Mouse (Mus musculus) cerebellum, adult 8-10 months (tissue): ENCODE measurements around the gene Tm4sf5.
A peak's percentile ranks its signal among the peaks of the same experiment; 100 is the strongest.
"Not testable (repeated sequence)": the region's sequence is repeated elsewhere in the genome, so short reads cannot be mapped to it uniquely, and the experiment has no call there.

Source experiments
- DNase-seq: peaks from one replicate; pipeline ENCODE4 v3.0.0; 2022

Gene Tm4sf5

GRCm38 (mm10) chr11:70504970-70505369, at the start of gene Tm4sf5:
Tm4sf5 (plus strand) TSS chr11:70505244.
- DNase-seq = no peak

DNA sequence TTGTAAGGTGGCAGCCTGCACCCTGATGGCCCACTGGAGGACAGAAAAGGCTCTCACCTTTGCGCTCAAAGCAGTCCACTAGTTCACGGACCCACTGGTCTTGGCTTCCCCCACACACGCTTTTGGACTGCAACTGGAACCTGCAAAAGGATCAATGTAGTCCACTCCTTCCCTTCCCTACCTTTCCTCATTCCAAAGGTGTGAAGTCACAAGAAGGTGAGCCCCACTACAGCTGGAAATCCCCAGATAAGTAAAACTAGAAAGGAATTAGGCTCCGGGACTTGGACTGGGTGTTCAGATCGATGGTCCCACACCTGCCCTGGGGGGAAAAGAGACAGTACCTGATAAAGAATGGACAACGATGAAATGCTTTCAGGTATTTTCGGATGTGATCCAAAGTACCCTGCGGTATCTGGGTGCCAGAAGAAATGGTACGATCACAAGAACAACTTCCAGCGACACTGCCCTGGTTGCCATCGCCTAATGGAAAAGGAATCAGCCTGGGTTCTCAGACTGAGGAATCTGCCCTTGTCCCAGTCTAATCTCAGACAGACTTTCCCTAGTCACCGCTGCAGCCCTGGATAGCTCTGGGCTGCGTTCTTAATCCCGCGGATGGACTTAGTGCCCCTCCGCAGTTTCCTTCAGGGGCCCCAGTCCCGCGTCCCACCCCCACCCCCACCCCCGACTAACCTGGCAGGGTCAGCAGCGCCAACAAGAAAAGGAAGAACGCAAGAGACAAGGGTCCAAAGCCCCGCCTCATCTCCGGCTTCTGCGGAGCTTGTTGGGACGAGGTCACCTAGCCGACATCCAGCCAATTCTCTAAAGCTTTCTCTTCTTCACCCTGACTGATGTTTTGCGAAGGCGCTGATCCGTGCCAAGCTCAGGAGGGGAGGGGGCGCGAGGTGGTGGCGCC, 46.1 kb upstream of the Tm4sf5 start, which contains the start of gene Zmynd15:
Gene Zmynd15 (plus strand): TSS at position 746 of the 913 bp plus-strand sequence.
- DNase-seq = no peak

DNA sequence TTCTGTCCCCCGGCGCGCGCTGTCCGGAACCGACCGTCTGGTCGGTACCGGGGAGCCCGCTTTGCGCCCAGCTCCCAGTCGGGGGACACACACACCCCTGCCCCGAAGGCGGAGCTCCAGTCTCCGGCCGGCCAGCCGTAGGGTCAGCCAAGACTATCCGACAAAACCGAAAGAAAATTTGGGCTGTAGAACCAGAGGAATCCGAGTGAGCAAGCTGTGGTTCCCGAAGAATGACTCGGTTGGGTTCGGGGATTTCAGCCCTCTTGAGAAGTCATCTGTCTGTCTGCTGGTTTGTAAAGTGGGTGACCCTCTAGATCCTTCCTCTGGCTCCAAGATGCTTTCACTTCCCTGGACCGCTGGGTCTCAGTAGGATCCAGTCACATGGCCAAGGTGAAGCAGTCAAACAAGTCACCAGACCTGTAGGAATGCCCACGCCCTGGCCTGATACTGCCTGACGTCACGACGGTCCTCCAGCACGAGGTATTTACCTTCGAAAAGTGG, 45.4 kb upstream of the Tm4sf5 start, which contains the start of gene Cxcl16:
Gene Cxcl16 (minus strand): TSS at position 384 of the 501 bp plus-strand sequence.
- no peak for DNase-seq

GRCm38 (mm10) chr11:70463970-70464369, 41.1 kb upstream of the Tm4sf5 start:
- DNase-seq = no peak

DNA sequence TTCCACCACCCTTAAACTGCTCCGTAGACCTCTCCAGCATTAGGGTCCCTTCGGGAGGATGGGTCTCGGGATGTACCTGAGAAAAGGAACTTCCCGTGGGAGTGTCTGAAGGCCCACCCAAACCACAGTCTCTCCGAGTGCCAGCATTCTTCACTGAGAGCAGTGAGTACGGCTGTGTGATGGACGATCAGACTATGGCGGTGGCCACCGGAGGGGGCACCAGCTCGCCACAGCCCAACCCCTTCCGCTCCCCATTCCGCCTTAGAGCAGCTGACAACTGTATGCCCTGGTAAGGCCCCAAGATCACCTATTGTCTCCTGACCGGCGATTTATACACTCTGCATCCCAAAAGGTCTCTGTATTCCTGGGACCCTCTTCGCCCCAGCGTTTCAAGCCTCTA, 39.8 kb upstream of the Tm4sf5 start:
- DNase-seq = no peak

- DNase-seq = no peak
Measured at GRCm38 (mm10) chr11:70465824-70466223, 39.2 kb upstream of the Tm4sf5 start.

DNA sequence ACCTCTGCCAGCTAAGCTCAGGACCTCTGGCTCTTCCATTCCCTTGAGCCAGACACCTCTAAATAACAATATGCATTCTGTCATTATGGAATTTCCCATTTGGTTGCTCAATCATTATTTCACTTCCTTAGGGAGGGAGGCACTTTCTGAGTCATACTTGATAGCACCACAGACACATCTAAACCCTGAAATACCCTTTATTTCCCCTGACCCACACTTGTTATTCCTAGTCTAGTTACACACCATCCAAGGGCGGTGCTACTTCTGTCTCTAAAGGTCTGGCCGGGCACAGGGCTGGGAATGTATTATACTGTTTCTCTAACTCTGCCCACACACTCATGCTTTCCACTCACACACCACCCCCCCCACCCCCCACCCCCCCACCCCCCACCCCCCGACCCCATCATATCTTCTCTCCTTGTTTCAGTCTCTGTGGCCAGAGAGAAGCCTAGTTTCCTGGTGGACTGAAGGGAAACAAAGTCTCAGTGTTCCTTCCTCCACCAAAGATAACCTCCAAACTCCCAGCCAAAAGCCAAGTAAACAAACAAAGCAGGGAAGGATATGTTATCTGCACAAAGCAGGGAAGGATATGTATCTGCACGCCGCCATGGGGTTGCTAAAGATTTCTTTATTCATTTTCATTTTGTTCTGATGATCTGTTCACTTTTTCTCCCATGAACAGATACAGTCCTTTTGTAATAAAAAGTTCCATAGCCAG, 37.0 kb upstream of the Tm4sf5 start:
- DNase-seq = no peak

GRCm38 (mm10) chr11:70469764-70470163, 35.3 kb upstream of the Tm4sf5 start:
- DNase-seq = no peak

- DNase-seq = no peak
Measured at GRCm38 (mm10) chr11:70472716-70473115, 32.3 kb upstream of the Tm4sf5 start.

DNA sequence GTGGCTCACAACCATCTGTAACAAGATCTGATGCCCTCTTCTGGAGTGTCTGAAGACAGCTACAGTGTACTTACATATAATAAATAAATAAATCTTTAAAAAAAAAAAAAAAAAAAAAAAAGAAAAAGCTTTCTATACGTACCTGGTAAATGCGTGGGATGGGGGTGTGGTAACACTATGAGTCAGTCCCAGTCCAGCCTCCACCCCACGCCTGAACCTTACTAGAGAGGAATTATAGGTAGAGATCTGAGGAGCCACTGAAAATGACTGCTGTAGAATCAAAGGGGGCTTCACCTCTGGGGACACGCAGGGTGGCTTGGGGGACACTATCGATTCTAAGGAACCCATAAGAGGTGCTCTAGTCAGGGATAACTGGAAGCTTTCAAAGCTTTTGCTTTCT, 31.8 kb upstream of the Tm4sf5 start:
- not testable (repeated sequence) for DNase-seq

- DNase-seq = no peak
Measured at GRCm38 (mm10) chr11:70474872-70475534, 30.0 kb upstream of the Tm4sf5 start.

DNA sequence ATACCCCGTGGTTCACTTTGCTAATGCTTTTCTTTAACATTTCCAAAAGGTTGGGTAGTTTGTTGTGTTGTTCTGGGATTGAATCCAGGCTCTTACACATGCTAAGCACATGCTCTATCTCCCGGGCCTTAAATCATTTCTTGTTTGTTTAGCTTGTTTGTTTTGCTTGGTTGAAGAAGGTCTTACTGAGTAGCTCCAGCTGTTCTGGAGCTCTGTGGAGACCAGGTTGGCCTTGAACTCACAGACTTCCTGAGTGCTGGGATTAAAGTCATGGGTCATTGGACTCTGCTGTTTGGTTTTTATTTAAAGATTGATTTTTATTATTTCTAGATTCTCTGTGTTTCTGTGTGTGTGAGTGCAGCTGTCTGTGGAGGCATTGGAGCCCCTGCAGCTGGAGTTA, 19.5 kb upstream of the Tm4sf5 start:
- no peak for DNase-seq

DNA sequence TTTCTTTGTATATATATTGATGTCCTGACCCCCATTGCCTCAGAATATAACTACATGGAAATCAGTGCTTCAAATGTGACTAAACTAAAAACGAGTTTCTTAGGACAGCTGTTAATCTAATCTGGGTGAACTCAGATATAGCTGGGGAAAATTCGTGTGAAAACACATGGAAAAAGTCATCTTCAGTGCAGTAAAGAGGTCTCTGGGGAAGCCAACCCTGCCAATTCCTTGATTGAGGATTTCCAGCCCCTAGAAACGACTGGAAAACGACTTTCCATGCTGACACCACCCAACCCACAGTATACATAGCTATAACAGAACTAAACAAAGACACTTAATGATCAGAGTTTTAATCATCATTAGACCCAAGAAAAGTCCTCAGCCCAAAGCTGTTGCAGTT, 17.2 kb upstream of the Tm4sf5 start:
- no peak for DNase-seq

- DNase-seq = no peak
Measured at GRCm38 (mm10) chr11:70489138-70489537, 15.9 kb upstream of the Tm4sf5 start.

- no peak for DNase-seq
Measured at GRCm38 (mm10) chr11:70489684-70490083, 15.4 kb upstream of the Tm4sf5 start.

- DNase-seq = no peak
Measured at GRCm38 (mm10) chr11:70499566-70500475, 5.2 kb upstream of the Tm4sf5 start.

DNA sequence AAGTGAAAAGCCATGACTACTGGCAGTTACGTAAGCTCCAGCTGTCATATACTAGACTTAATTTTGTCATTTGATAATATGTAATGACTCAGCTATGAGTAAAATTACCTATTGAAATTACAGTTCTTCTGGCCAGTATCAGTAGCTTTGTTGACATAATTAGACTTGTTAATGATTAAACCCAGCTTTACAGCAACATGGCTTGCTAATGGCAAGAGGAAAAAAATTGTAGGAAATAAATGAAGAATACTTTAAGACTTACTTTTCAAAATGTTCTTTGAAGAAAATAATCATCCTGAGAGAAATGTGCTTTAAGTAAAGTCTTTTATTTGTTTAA, 4.6 kb upstream of the Tm4sf5 start:
- no peak for DNase-seq

GRCm38 (mm10) chr11:70502018-70502417, 3.0 kb upstream of the Tm4sf5 start:
- DNase-seq = no peak

- DNase-seq = peak; percentile 11
Measured at GRCm38 (mm10) chr11:70506385-70506784, 1.3 kb downstream of the Tm4sf5 start.

GRCm38 (mm10) chr11:70506962-70507515, 2.0 kb downstream of the Tm4sf5 start:
- no peak for DNase-seq

DNA sequence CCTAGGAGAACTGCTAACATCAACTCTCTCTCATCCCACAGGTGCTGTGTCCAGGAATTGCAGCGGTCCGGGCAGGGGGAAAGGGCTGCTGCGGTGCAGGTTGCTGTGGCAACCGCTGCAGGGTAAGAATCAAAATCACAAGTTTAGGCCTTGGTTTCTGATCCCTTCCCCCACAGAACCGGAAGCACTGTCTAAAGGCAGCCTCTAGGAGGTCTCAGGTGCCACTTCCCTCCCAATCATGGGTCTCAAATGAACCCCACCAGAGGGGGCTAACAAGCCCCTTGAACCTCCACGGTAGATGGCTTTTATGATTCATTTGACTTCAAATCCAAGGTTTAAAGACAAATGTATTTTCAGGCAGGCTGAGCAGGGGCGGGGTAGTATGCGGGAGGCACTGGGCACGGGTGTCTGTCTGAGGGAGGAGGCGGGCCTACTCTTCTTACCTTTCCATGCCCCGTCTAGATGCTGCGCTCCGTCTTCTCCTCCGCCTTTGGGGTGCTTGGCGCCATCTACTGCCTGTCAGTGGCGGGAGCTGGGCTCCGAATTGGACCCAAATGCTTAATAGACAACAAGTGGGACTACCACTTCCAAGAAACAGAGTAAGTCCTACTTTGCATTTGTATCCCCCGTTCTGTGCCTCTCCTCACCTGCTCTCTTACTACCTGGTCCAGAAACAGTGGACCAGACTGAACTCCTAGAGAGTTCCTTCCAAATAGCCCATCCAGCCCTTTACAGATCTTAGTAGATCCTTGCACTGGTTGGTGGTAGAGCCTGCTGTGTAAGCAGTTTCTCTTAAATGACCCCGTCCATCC, 4.9 kb downstream of the Tm4sf5 start:
- DNase-seq = peak; percentile 38
